Mouse (Mus musculus): ENCODE data around the gene Nfatc4.

The Nfatc4 gene

DNA sequence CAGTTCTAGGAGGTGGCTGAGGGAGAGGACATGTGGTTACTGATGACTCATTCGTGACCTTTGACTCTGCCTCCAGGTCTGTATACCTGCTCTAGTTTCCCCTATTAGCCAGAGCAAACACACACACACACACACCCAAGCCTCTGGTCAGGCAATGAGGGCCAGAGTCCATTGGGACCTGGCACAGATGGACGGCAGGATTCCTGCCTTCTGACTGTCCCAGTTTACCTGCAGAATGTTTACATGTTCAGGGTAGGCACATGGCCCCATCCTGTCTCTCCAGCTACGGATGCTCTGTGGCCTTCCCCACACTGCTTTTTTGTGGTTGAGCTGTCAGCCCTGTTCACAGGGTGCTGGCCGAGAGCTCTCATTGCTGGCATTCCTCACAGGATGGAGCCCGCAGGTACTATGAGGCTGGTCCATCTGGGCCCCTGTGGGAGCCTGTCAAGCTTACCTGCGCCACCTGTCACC, 59.3 kb downstream of the Nfatc4 start:
- no peak for TF ChIP-seq GATA4 (IDR thresholded peaks at IDR 0.05; ENCODE audit: insufficient replicate concordance, low read length)

DNA sequence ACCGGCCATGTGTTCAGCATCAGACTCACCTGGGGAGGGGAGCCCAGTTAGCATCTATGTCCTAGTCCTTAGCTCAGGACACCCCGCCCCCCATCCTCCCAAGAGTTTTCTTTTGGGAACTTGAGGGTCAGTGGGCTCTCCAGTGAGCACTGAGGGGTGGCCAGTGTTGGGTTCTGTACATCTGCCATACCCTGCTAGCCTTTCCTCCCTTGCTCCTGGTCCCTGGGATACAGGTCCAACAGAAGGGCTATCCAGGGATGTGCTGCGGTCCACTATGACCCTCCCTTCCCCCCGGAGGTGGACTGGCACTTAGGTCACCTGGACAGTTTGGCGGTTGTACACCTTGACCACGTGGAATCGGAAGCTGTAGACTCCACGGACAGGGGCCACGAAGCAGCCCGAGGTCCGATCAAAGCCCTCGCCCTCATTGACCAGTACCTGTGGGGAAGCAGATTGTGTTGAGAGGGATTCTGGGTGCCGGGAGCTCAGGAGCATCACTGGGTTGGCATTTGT, 60.3 kb downstream of the Nfatc4 start:
- no peak for TF ChIP-seq GATA4 (IDR thresholded peaks at IDR 0.05; ENCODE audit: insufficient replicate concordance, low read length)

Measured in liver, adult (tissue).